Mouse (Mus musculus) hindbrain, postnatal 0 days (tissue): ENCODE data around the gene Tctex1d1. TPM values are rescaled to one million over a fixed set of nuclear protein-coding genes. Genes with fewer than 3 reads are reported as not detected.

Experiments
- ATAC-seq: fragments of 200-750 bp; cut with Nextera tagmentation; 2 replicates; pipeline ENCODE4 v1.8.0; 2017; ENCODE audit warnings: mild to moderate bottlenecking, moderate TSS enrichment, moderate library complexity
- DNase-seq: peaks from one replicate; pipeline ENCODE4 v3.0.0-alpha.2; 2015; ENCODE audit warnings: low spot score
- H3K27ac ChIP-seq: fragments of 300-500 bp; sonication (generic); 2 replicates; pipeline ENCODE4 v1.5.1; 2014; ENCODE audit warnings: mild to moderate bottlenecking
- H3K27me3 ChIP-seq: fragments of 300-500 bp; sonication (generic); 2 replicates; pipeline ENCODE4 v1.6.1; 2014; ENCODE audit warnings: low read length, mixed read lengths; ENCODE audit not compliant: insufficient read depth
- H3K36me3 ChIP-seq: fragments of 300-500 bp; sonication (generic); 2 replicates; pipeline ENCODE4 v1.6.1; 2014; ENCODE audit warnings: low read length, mixed read lengths; ENCODE audit not compliant: insufficient read depth
- H3K4me1 ChIP-seq: fragments of 300-500 bp; sonication (generic); 2 replicates; pipeline ENCODE4 v1.6.1; 2014; ENCODE audit warnings: antibody characterized with exemption, low read length, mixed read lengths; ENCODE audit not compliant: insufficient read depth
- H3K4me2 ChIP-seq: fragments of 300-500 bp; sonication (generic); 2 replicates; pipeline ENCODE4 v1.6.1; 2014; ENCODE audit warnings: low read depth, mild to moderate bottlenecking, low read length, moderate library complexity, mixed read lengths
- H3K4me3 ChIP-seq: fragments of 300-500 bp; sonication (generic); 2 replicates; pipeline ENCODE4 v1.5.1; 2014; ENCODE audit warnings: low read length
- H3K9ac ChIP-seq: fragments of 300-500 bp; sonication (generic); replicated peaks from 2 replicates; pipeline ENCODE4 v1.6.1; 2014; ENCODE audit warnings: mild to moderate bottlenecking, low read length, moderate library complexity, mixed read lengths
- H3K9me3 ChIP-seq: fragments of 300-500 bp; sonication (generic); 2 replicates; pipeline ENCODE4 v1.6.1; 2016; ENCODE audit warnings: low read length, mixed read lengths
- CTCF ChIP-seq: IDR thresholded peaks from 2 replicates; pipeline ENCODE4 v1.5.1; 2016; ENCODE audit warnings: antibody characterized with exemption, control low read depth, low read depth
- WGBS: fragments of 180-500 bp; shearing (Covaris S2); extraction: QIAGEN DNeasy Blood & Tissue Kit; methylation state at CpG from one replicate; pipeline ENCODE4 v1.1.7; 2014; 5-methylcytosine and 5-hydroxymethylcytosine counted together
- polyA plus RNA-seq: library from polyadenylated mRNA; unstranded; fragments of >200 nt; fragmentation: Nextera tagmentation; extraction: Ambion mirVana; gene quantifications from 2 replicates; pipeline ENCODE4 v1.2.1, GENCODE M21; 2015
- total RNA-seq: library from RNA; depleted of rRNA; stranded (reverse); fragments of >200 nt; gene quantifications from 2 replicates; pipeline ENCODE4 v1.2.3, GENCODE M21; 2014; rRNA removed

Tctex1d1 gene
- total RNA-seq: 0.73 and 5.5 TPM in 2 replicates
- polyA plus RNA-seq: 2.0 and 2.5 TPM in 2 replicates

DNA sequence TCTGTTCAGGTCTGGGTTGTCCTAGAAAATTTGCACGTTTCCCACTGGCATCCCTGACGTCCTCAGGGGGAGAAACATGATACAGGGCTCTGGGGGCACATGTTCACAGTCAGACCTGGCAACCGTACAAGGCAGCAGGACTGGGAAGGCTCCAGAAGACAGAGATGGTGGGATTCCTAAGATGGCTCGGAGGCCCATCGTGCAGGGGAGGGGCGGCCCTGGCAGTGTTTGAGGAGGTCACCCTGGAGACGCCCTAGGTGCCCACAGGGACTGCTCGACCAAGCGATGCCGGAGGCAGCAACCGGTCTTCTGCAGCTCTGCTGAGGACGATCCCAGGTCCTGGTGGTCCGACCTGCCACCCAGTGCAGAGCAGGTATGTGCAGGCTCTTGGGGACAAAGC is at the start of gene Tctex1d1:
TSS of gene Tctex1d1 (plus strand) at position 167 of the 400 bp plus-strand sequence.
- Histone ChIP-seq H3K9me3 (no peaks in the 10 kb centered on the region), H3K36me3 (no peaks in the 10 kb centered on the region), H3K27me3 (no peaks in the 10 kb centered on the region), H3K9ac (peak within 1 kb of the TSS; percentile 43; the same call in 1 of the 2 replicates), H3K27ac (no peak within 1 kb of the TSS), H3K4me2 (peak within 1 kb of the TSS; percentile 72), H3K4me1 (peaks cover 7% of the 10 kb centered on the region; the same call in 1 of the 2 replicates), H3K4me3 (peak within 1 kb of the TSS; percentile 31)
- ATAC-seq (peak; percentile 71), DNase-seq (peak; percentile 60)
- WGBS: 2% methylated on average over 13 of the region's 13 CpGs
- TF ChIP-seq CTCF: no peak

DNA sequence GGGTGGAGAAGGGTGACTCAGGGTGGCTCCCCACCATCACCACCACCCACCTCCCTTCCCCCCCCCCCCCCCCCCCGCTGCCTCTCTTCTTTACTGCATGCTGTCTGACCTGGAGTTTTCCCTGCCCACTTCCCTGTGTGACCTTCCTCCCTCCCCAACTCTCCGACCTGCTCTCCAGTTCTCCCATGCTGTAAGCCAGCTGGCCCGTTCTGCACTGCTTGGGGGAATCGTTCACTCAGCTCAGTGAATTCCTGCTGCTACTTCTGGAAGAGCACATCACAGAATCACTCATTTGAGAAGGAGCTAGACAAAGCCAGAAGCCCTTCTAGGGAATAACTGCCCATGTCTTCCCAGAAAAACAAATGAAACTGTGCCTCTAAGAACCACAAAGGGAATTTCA is 48.9 kb upstream of the Tctex1d1 start:
- Histone ChIP-seq H3K4me1 (no peaks in the 10 kb centered on the region), H3K27me3 (no peaks in the 10 kb centered on the region), H3K4me2 (no peak overlapping the region), H3K4me3 (no peak overlapping the region), H3K9me3 (no peaks in the 10 kb centered on the region), H3K36me3 (peaks cover 15% of the 10 kb centered on the region; the same call in 1 of the 2 replicates), H3K9ac (no peak overlapping the region), H3K27ac (no peak overlapping the region)
- 0 out of 2 replicates have a peak, but pooled peaks have one; percentile 35 for ATAC-seq
- DNase-seq: peak; percentile 42
- TF ChIP-seq CTCF: no peak
- WGBS: 30% methylated on average over 4 of the region's 4 CpGs

DNA sequence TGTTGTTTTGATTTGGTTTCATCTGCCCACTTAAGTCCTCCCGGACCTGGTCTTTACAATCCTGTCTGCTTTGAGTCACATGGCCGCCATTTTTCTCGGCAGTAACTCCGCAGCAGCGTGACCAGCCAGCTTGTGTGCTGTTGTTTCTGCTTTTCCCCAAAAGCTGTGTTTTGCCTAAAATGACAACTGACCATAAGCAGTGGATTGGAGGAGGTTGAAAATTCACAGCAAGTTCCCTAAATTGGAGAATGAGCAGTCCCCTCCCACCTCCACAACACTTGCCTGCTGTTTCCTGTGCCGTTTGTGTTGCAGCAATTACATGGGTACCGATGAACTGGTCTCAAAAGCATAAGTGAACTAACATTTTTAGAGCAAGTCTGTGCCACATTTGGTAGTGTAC is 47.7 kb upstream of the Tctex1d1 start:
- no peaks in the 10 kb centered on the region for H3K27me3 ChIP-seq
- no peaks in the 10 kb centered on the region for H3K4me1 ChIP-seq
- no peak for TF ChIP-seq CTCF
- no peak overlapping the region for H3K4me2 ChIP-seq
- WGBS: 82% methylated on average over 7 of the region's 7 CpGs
- ATAC-seq: no peak
- H3K9ac ChIP-seq: no peak overlapping the region
- no peak overlapping the region for H3K27ac ChIP-seq
- no peak for DNase-seq
- H3K9me3 ChIP-seq: no peaks in the 10 kb centered on the region
- H3K4me3 ChIP-seq: no peak overlapping the region
- peaks cover 15% of the 10 kb centered on the region; the same call in 1 of the 2 replicates for H3K36me3 ChIP-seq

DNA sequence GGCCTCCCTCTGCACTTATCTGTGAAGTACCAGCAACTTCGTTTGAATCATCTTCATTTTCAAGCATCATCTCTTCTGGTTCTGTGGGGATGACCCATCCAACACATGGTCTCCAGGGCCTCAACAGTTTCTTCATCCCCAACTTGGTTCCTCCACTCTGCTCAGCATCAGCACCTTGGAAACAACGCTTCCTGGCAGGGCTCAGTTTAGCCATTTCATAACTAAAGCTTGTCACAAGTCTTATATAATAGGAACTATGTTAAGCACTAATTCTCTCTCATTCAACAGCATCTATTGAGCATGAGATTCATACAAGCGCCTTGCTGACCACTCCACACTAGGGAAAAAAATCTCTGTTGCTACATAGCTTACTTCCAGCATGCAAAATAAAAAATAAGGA is 38.1 kb upstream of the Tctex1d1 start:
- no peaks in the 10 kb centered on the region for H3K27me3 ChIP-seq
- H3K27ac ChIP-seq: no peak overlapping the region
- peaks cover 12% of the 10 kb centered on the region; the same call in 1 of the 2 replicates for H3K36me3 ChIP-seq
- H3K9ac ChIP-seq: no peak overlapping the region
- H3K9me3 ChIP-seq: no peaks in the 10 kb centered on the region
- no peak for TF ChIP-seq CTCF
- DNase-seq (no peak), ATAC-seq (no peak)
- H3K4me2 ChIP-seq: no peak overlapping the region
- no peak overlapping the region for H3K4me3 ChIP-seq
- no peaks in the 10 kb centered on the region for H3K4me1 ChIP-seq
- 79% methylated on average over 3 of the region's 3 CpGs for WGBS

DNA sequence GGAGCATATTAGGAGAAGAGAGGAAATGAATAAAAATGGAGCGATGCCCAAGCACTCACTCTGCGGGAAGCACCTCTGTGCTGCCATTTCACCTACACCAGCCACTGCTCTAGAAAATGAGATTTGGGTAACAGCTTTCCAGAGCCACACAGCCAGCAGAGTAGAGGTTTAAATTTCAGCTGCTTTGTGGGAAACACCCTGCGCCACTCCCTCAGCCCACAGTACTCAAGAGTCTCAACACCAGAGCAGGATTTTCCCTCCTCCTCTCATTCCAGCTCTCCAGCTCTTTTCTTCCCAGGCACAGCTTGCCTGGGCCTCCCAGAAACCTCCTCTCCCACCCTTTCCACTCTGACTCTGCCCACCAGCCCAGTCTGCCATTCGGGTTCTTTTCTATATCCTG is 37.7 kb upstream of the Tctex1d1 start:
- DNase-seq (no peak), ATAC-seq (no peak)
- Histone ChIP-seq H3K4me3 (no peak overlapping the region), H3K4me1 (no peaks in the 10 kb centered on the region), H3K9ac (no peak overlapping the region), H3K27ac (no peak overlapping the region), H3K27me3 (no peaks in the 10 kb centered on the region), H3K4me2 (no peak overlapping the region), H3K36me3 (peaks cover 12% of the 10 kb centered on the region; the same call in 1 of the 2 replicates), H3K9me3 (no peaks in the 10 kb centered on the region)
- TF ChIP-seq CTCF: no peak
- 88% methylated on average over 4 of the region's 4 CpGs for WGBS

DNA sequence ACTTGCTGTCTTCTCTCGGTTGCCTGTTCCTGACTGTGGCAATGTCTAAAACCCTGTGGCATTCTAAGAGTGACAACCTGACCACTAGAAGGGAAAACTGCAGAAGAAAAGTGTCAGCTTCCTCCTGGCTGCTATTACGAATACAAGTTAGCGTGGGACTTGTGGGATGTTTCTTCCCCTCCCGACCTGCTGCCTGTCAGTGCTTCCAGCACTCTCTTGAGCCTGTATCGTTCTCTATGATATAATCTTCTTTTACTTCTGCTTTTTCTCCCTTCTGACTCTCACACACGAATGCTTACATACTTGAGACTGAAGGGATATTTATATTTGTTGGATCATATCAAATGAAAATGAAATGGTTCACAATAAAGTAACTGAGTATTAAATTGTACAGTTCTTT is 34.1 kb upstream of the Tctex1d1 start:
- H3K9ac ChIP-seq: no peak overlapping the region
- H3K27ac ChIP-seq: no peak overlapping the region
- DNase-seq (no peak), ATAC-seq (no peak)
- H3K27me3 ChIP-seq: no peaks in the 10 kb centered on the region
- WGBS: 83% methylated on average over 6 of the region's 6 CpGs
- no peak for TF ChIP-seq CTCF
- no peak overlapping the region for H3K4me2 ChIP-seq
- H3K4me3 ChIP-seq: no peak overlapping the region
- H3K9me3 ChIP-seq: no peaks in the 10 kb centered on the region
- H3K36me3 ChIP-seq: peaks cover 6% of the 10 kb centered on the region; the same call in 1 of the 2 replicates
- H3K4me1 ChIP-seq: no peaks in the 10 kb centered on the region

DNA sequence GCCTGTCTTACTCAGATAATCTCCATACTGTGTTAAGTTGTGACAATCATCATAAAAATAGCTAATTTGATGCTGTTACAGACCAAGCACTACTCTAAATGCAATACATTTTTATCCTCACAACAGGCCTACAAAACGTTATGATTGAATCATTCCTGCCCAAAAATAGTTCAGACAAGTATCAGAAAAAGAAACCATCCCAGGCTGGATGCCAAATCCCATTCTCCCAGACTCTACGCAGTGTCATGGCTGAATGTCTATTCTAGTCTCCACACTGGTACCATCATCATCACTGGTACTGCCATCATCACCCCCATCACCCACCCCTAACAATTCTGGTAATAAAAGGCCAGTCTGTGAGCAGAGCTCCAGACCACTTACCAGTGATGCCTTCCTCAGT is 25.9 kb upstream of the Tctex1d1 start:
- TF ChIP-seq CTCF: no peak
- no peak overlapping the region for H3K4me3 ChIP-seq
- H3K27me3 ChIP-seq: no peaks in the 10 kb centered on the region
- DNase-seq (no peak), ATAC-seq (no peak)
- no peaks in the 10 kb centered on the region for H3K4me1 ChIP-seq
- H3K9me3 ChIP-seq: no peaks in the 10 kb centered on the region
- WGBS: 75% methylated on average over 2 of the region's 2 CpGs
- no peak overlapping the region for H3K9ac ChIP-seq
- no peaks in the 10 kb centered on the region; the same call in 1 of the 2 replicates for H3K36me3 ChIP-seq
- no peak overlapping the region for H3K4me2 ChIP-seq
- H3K27ac ChIP-seq: no peak overlapping the region
